Mouse (Mus musculus) CD4-positive, CD25-positive, alpha-beta regulatory T cell, adult 9 weeks (primary cell): ENCODE data around the gene 9430015G10Rik. TPM values are rescaled to one million over a fixed set of nuclear protein-coding genes. Genes with fewer than 3 reads are reported as not detected.

Source experiments
- polyA plus RNA-seq: library from polyadenylated mRNA; unstranded; fragments of 100-300 nt; shearing (Covaris generic); gene quantifications from one replicate; pipeline ENCODE4 v1.2.1, GENCODE M21; 2017

The 9430015G10Rik gene
- polyA plus RNA-seq, result 40.7 TPM

DNA sequence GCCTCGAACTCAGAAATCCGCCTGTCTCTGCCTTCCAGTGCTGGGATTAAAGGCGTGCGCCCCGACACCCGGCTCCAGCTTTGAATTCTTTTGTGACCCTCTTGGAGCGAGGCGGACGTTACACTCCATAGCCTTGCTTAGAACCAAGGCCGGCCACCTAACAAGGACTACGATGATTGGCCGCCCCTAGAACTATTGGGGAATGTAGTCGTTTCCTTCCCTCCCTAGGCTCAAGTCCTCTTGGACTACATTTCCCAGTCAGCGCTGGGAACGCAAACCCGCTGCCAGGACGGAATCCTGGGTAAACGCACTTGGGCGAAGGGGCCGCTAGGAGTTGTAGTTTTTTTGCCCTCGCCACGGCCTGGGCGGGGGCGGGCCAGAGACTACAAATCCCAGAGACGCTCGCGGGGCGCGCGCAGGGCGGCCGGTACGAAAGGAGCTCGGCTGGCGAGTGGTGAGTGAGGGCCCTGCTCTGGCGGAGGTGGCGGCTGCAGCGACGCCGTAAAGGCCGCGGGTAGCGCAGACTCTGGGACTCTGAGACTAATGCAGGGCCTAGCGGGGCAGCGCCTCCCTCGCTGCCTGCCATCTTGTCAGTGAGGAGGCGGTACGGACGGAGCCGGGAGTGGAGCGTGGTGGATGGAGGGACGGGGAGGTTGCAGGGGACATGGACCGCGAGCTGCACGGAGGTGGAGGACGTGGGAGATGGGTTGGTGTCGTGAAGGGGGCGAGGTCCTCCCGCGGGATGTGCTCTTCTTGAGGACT, at the start of gene 9430015G10Rik:
9430015G10Rik (plus strand) TSS at position 413 of the 762 bp plus-strand sequence.

DNA sequence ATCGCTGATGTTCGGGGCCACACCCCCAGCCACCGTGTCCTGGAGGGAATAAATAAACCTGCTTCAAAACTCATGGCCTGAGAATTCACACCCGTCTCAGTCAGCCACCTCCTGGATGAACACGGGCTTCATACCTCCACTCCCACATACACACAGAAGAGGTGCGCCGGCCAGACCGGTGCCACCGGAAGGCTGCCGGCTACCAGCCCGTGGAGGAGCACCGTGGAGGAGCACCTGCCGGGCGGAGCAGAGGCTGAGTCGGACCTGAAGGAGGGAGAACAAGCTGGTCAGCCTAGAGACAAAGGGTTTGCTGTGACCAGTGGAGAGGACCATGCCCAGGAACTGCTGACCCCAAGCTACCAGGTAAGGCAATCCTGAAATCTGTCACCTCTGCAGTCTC, 20.7 kb downstream of the 9430015G10Rik start, which contains the start of gene Rnf223:
Rnf223 (plus strand) TSS at position 78 of the 400 bp plus-strand sequence.

Other genes with a start within 250 kb of the 9430015G10Rik start
- gene Tas1r3, start 246.6 kb upstream of the 9430015G10Rik start, polyA plus RNA-seq, result 0.99 TPM
- gene Cptp, start 240.5 kb upstream of the 9430015G10Rik start, polyA plus RNA-seq, result 23.9 TPM
- gene Ints11, start 240.4 kb upstream of the 9430015G10Rik start, polyA plus RNA-seq, result 75.8 TPM
- 35.9 TPM for gene Pusl1, start 218.2 kb upstream of the 9430015G10Rik start, polyA plus RNA-seq
- gene Acap3, start 218.2 kb upstream of the 9430015G10Rik start, polyA plus RNA-seq, result 5.7 TPM
- 12.6 TPM for gene Ube2j2, start 166.2 kb upstream of the 9430015G10Rik start, polyA plus RNA-seq
- 11.2 TPM for gene C1qtnf12, start 147.7 kb upstream of the 9430015G10Rik start, polyA plus RNA-seq
- 0.98 TPM for gene B3galt6, start 117.3 kb upstream of the 9430015G10Rik start, polyA plus RNA-seq
- 590 TPM for gene Sdf4, start 117.1 kb upstream of the 9430015G10Rik start, polyA plus RNA-seq
- gene Tnfrsf4, start 96.1 kb upstream of the 9430015G10Rik start, polyA plus RNA-seq, result 948 TPM
- gene Tnfrsf18, start 83.8 kb upstream of the 9430015G10Rik start, polyA plus RNA-seq, result 768 TPM
- 0.35 TPM for gene Ttll10, start 50.6 kb upstream of the 9430015G10Rik start, polyA plus RNA-seq
- 0.19 TPM for gene Rnf223, start 20.5 kb downstream of the 9430015G10Rik start, polyA plus RNA-seq
- gene Agrn, start 87.5 kb downstream of the 9430015G10Rik start, polyA plus RNA-seq, result 2.0 TPM
- 60.5 TPM for gene Isg15, start 90.8 kb downstream of the 9430015G10Rik start, polyA plus RNA-seq
- 24.6 TPM for gene AW011738, start 93.3 kb downstream of the 9430015G10Rik start, polyA plus RNA-seq
- gene Perm1, start 105.9 kb downstream of the 9430015G10Rik start, polyA plus RNA-seq, result 2.1 TPM
- 6.6 TPM for gene Plekhn1, start 124.9 kb downstream of the 9430015G10Rik start, polyA plus RNA-seq
- gene Noc2l, start 126.0 kb downstream of the 9430015G10Rik start, polyA plus RNA-seq, result 11.7 TPM
- 5.2 TPM for gene Samd11, start 145.7 kb downstream of the 9430015G10Rik start, polyA plus RNA-seq
- gene Vmn2r-ps159, start 221.1 kb downstream of the 9430015G10Rik start, polyA plus RNA-seq, result not detected